Mouse (Mus musculus): ENCODE results near the gene Anxa1. TPM values are rescaled to one million over a fixed set of nuclear protein-coding genes. Genes with fewer than 3 reads are reported as not detected.

The Anxa1 gene
- total and polyA plus RNA-seq, 3 experiments, result not detected

DNA sequence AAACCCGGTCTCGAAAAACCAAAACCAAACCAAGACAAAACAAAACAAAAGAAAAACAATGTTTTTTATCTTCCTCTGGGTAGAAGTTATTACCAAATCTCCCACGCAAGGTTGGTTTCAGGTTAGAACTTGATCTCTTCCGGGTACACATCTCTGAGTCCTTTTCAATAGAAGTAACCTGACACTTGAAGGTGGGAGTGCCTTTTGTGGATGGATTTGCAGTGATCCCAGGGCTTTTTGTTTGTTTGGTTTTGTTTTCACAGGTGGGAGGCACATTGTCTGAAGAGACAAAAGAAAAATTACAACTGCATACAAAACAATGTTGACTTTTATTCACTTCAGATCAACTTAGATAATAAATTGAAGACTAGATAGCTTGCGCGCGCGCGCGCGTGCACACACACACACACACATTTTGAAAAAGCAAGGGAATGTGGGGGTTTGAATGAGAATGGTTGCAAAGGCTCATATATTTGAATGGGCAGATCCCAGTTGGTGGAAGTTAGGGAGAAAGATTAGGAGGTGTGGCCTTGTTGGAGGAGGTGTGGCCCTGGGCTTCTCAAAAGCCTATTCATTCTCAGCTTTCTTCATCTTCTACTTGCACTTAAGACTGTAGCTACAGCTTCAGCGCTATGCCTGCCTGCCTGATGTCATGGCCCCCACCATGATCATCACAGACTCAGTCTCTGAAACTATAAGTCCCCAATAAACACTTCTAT, 35.9 kb upstream of the Anxa1 start:
- H3K27ac ChIP-seq (ENCODE audit: control insufficient read depth, low read depth, low read length), result no peak overlapping the region
- H3K27me3 ChIP-seq (ENCODE audit: control insufficient read depth in 1 of 2, insufficient read depth in 2 of 2, low read length in 2 of 2), result no peaks in the 10 kb centered on the region
- no peak overlapping the region for H3K9ac ChIP-seq (ENCODE audit: control insufficient read depth, low read depth, low read length, poor library complexity, severe bottlenecking)
- no peaks in the 10 kb centered on the region for H3K4me1 ChIP-seq (ENCODE audit: control insufficient read depth in 1 of 2, insufficient read depth in 2 of 2, low read length in 2 of 2)
- DNase-seq (ENCODE audit: low read depth, low spot score), result no peak
- H3K36me3 ChIP-seq (ENCODE audit: control insufficient read depth in 1 of 2, insufficient read depth in 2 of 2, low read length in 2 of 2), result no peaks in the 10 kb centered on the region
- no peaks in the 10 kb centered on the region for H3K9me3 ChIP-seq (replicated peaks; ENCODE audit: insufficient read depth, low read length)
- no peaks in the 10 kb centered on the region for H3K79me2 ChIP-seq (ENCODE audit: control insufficient read depth, insufficient read depth, low read length, poor library complexity)
- no peak overlapping the region for H3K4me3 ChIP-seq (ENCODE audit: control insufficient read depth in 1 of 2, insufficient read depth in 1 of 2, low read depth in 2 of 2, low read length in 2 of 2)
- TF ChIP-seq JUND (IDR thresholded peaks at IDR 0.05; ENCODE audit: low read depth, low read length), result no peak
- TF ChIP-seq ZKSCAN1 (IDR thresholded peaks at IDR 0.05; ENCODE audit: low read depth, low read length), result no peak
- TF ChIP-seq NRF1 (IDR thresholded peaks at IDR 0.05; ENCODE audit: insufficient read depth, low read depth, low read length, poor library complexity, severe bottlenecking), result no peak
- no peak for TF ChIP-seq CTCF (IDR thresholded peaks at IDR 0.05 in 2 of 3, conservative IDR thresholded peaks at IDR 0.05 in 1 of 3; ENCODE audit: control insufficient read depth in 1 of 3, insufficient read depth in 1 of 3, low read depth in 2 of 3, low read length in 3 of 3, poor library complexity in 1 of 3, severe bottlenecking in 1 of 3)

DNA sequence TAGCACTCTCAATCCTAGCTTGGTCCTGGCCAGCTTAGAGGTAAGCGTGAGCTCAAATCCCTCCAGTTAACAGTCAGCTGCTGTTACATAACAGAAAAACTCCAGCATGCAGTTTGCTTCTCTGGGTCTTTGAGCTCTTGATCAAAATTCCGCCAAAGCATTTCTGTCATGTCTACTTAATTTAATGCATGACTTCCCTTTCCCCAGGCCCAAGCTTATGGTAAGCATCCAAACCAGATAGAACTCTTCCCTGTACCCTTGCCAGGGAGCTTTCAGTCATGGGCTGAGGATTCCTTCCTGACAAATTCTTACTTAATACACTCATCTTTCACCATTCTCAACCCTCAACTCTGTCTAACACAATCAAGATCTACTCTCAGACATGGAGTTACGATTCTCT, 20.5 kb upstream of the Anxa1 start:
- H3K27ac ChIP-seq (ENCODE audit: control insufficient read depth, low read depth, low read length), result no peak overlapping the region
- H3K9ac ChIP-seq (ENCODE audit: control insufficient read depth, low read depth, low read length, poor library complexity, severe bottlenecking), result no peak overlapping the region
- no peak for DNase-seq (ENCODE audit: low read depth, low spot score)
- peaks cover 0 to 2% of the 10 kb centered on the region in 2 experiments; a peak in 1 of 4 replicates for H3K4me1 ChIP-seq (ENCODE audit: control insufficient read depth in 1 of 2, insufficient read depth in 2 of 2, low read length in 2 of 2)
- TF ChIP-seq ETS1 (IDR thresholded peaks at IDR 0.05; ENCODE audit: low read depth, low read length) (no peak), POLR2AphosphoS5 (IDR thresholded peaks at IDR 0.05; ENCODE audit: borderline replicate concordance, low read depth, low read length) (no peak), TAL1 (IDR thresholded peaks at IDR 0.05; ENCODE audit: low read length) (no peak), ZKSCAN1 (IDR thresholded peaks at IDR 0.05; ENCODE audit: low read depth, low read length) (no peak), CTCF (IDR thresholded peaks at IDR 0.05 in 2 of 3, conservative IDR thresholded peaks at IDR 0.05 in 1 of 3; ENCODE audit: control insufficient read depth in 1 of 3, insufficient read depth in 1 of 3, low read depth in 2 of 3, low read length in 3 of 3, poor library complexity in 1 of 3, severe bottlenecking in 1 of 3) (no peak)
- H3K79me2 ChIP-seq (ENCODE audit: control insufficient read depth, insufficient read depth, low read length, poor library complexity), result no peaks in the 10 kb centered on the region
- H3K36me3 ChIP-seq (ENCODE audit: control insufficient read depth in 1 of 2, insufficient read depth in 2 of 2, low read length in 2 of 2), result no peaks in the 10 kb centered on the region
- H3K9me3 ChIP-seq (replicated peaks; ENCODE audit: insufficient read depth, low read length), result no peaks in the 10 kb centered on the region
- no peak overlapping the region for H3K4me3 ChIP-seq (ENCODE audit: control insufficient read depth in 1 of 2, insufficient read depth in 1 of 2, low read depth in 2 of 2, low read length in 2 of 2)
- H3K27me3 ChIP-seq (ENCODE audit: control insufficient read depth in 1 of 2, insufficient read depth in 2 of 2, low read length in 2 of 2), result no peaks in the 10 kb centered on the region

GRCm38 (mm10) chr19:20409541-20410528, 19.1 kb upstream of the Anxa1 start:
- Histone ChIP-seq H3K9me3 (replicated peaks; ENCODE audit: insufficient read depth, low read length) (no peaks in the 10 kb centered on the region), H3K4me3 (ENCODE audit: control insufficient read depth in 1 of 2, insufficient read depth in 1 of 2, low read depth in 2 of 2, low read length in 2 of 2) (no peak overlapping the region), H3K27ac (ENCODE audit: control insufficient read depth, low read depth, low read length) (no peak overlapping the region), H3K27me3 (ENCODE audit: control insufficient read depth in 1 of 2, insufficient read depth in 2 of 2, low read length in 2 of 2) (no peaks in the 10 kb centered on the region), H3K79me2 (ENCODE audit: control insufficient read depth, insufficient read depth, low read length, poor library complexity) (no peaks in the 10 kb centered on the region), H3K9ac (ENCODE audit: control insufficient read depth, low read depth, low read length, poor library complexity, severe bottlenecking) (no peak overlapping the region), H3K36me3 (ENCODE audit: control insufficient read depth in 1 of 2, insufficient read depth in 2 of 2, low read length in 2 of 2) (no peaks in the 10 kb centered on the region), H3K4me1 (ENCODE audit: control insufficient read depth in 1 of 2, insufficient read depth in 2 of 2, low read length in 2 of 2) (peaks cover 0 to 2% of the 10 kb centered on the region in 2 experiments; a peak in 1 of 4 replicates)
- DNase-seq (ENCODE audit: low read depth, low spot score), result peak; percentile 12
- TF ChIP-seq TBP (IDR thresholded peaks at IDR 0.05; ENCODE audit: low read depth, low read length), result no peak
- no peak for TF ChIP-seq CHD1 (IDR thresholded peaks at IDR 0.05; ENCODE audit: low read depth, low read length)
- TF ChIP-seq JUND (IDR thresholded peaks at IDR 0.05; ENCODE audit: low read depth, low read length), result no peak
- no peak for TF ChIP-seq EP300 (IDR thresholded peaks at IDR 0.05; ENCODE audit: low read depth in 1 of 2, low read length in 2 of 2)
- TF ChIP-seq NRF1 (IDR thresholded peaks at IDR 0.05; ENCODE audit: insufficient read depth, low read depth, low read length, poor library complexity, severe bottlenecking), result no peak
- TF ChIP-seq USF1 (IDR thresholded peaks at IDR 0.05; ENCODE audit: low read depth, low read length), result no peak
- TF ChIP-seq ZKSCAN1 (IDR thresholded peaks at IDR 0.05; ENCODE audit: low read depth, low read length), result no peak
- TF ChIP-seq KAT2A (conservative IDR thresholded peaks at IDR 0.05; ENCODE audit: low read depth, low read length), result no peak
- TF ChIP-seq ETS1 (IDR thresholded peaks at IDR 0.05; ENCODE audit: low read depth, low read length), result no peak
- TF ChIP-seq UBTF (IDR thresholded peaks at IDR 0.05; ENCODE audit: borderline replicate concordance, insufficient read depth, low read depth, low read length), result no peak
- no peak for TF ChIP-seq GABPA (IDR thresholded peaks at IDR 0.05; ENCODE audit: low read depth, low read length)
- TF ChIP-seq RCOR1 (IDR thresholded peaks at IDR 0.05; ENCODE audit: low read depth, low read length), result no peak
- TF ChIP-seq POLR2AphosphoS2 (IDR thresholded peaks at IDR 0.05; ENCODE audit: low read length), result no peak
- no peak for TF ChIP-seq HCFC1 (IDR thresholded peaks at IDR 0.05; ENCODE audit: low read depth, low read length)
